Mouse (Mus musculus): ENCODE results near the gene Kcnv2. TPM values are rescaled to one million over a fixed set of nuclear protein-coding genes. Genes with fewer than 3 reads are reported as not detected.

Gene Kcnv2
- polyA plus RNA-seq (2014; fragmentation: Nextera tagmentation; extraction: Ambion mirVana) = 0.09 and 0.12 TPM in 2 replicates

DNA sequence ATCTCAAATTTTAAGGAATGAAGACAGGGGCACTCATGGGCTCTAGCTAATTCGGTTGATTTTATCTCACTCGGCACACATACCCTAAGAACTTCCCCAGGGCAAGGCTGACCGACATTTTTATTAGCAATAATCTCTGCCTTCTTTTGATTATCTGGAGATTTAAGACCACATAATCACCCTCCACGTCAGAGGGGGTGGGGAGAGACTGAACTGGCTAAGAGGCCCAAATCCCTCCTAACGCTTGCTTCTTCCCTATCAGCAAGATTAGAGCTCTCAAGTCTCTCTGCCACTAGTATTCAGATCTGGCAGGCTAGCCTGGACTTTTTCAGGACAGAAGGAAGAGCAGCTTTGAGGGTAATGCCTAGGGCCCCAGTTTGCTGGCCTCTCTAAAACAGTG is at the start of gene Kcnv2:
TSS of gene Kcnv2 (plus strand) at position 308 of the 400 bp plus-strand sequence.
- 47% methylated on average over 5 of the region's 5 CpGs for WGBS
- H3K9ac ChIP-seq (replicated peaks; ENCODE audit: low read depth, low read length) = no peak within 1 kb of the TSS
- no peak within 1 kb of the TSS for H3K4me3 ChIP-seq (ENCODE audit: low read depth, low read length)
- H3K4me2 ChIP-seq (ENCODE audit: low read depth, low read length) = no peak within 1 kb of the TSS
- H3K9me3 ChIP-seq (ENCODE audit: control insufficient read depth, low read length) = no peaks in the 10 kb centered on the region
- no peaks in the 10 kb centered on the region for H3K27me3 ChIP-seq (ENCODE audit: control insufficient read depth, insufficient read depth, low read length)
- no peak for ATAC-seq (ENCODE audit: low read depth)
- no peak within 1 kb of the TSS for H3K27ac ChIP-seq (ENCODE audit: low read depth, low read length)
- no peaks in the 10 kb centered on the region for H3K36me3 ChIP-seq (ENCODE audit: control insufficient read depth, insufficient read depth, low read length)
- no peaks in the 10 kb centered on the region for H3K4me1 ChIP-seq (ENCODE audit: control insufficient read depth, insufficient read depth, low read length)

GRCm38 (mm10) chr19:27273385-27273784 is 49.0 kb upstream of the Kcnv2 start:
- Histone ChIP-seq H3K36me3 (ENCODE audit: control insufficient read depth, insufficient read depth, low read length) (no peaks in the 10 kb centered on the region), H3K27ac (ENCODE audit: low read depth, low read length) (no peak overlapping the region), H3K4me1 (ENCODE audit: control insufficient read depth, insufficient read depth, low read length) (no peaks in the 10 kb centered on the region), H3K4me2 (ENCODE audit: low read depth, low read length) (no peak overlapping the region), H3K27me3 (ENCODE audit: control insufficient read depth, insufficient read depth, low read length) (no peaks in the 10 kb centered on the region), H3K9ac (replicated peaks; ENCODE audit: low read depth, low read length) (no peak overlapping the region), H3K4me3 (ENCODE audit: low read depth, low read length) (no peak overlapping the region), H3K9me3 (ENCODE audit: control insufficient read depth, low read length) (no peaks in the 10 kb centered on the region)
- no peak for ATAC-seq (ENCODE audit: low read depth)
- WGBS = 83% methylated on average over 2 of the region's 2 CpGs

GRCm38 (mm10) chr19:27274382-27274781 is 48.0 kb upstream of the Kcnv2 start:
- 88% methylated on average over 1 of the region's 1 CpGs for WGBS
- Histone ChIP-seq H3K9ac (replicated peaks; ENCODE audit: low read depth, low read length) (no peak overlapping the region), H3K27ac (ENCODE audit: low read depth, low read length) (no peak overlapping the region), H3K4me2 (ENCODE audit: low read depth, low read length) (no peak overlapping the region), H3K27me3 (ENCODE audit: control insufficient read depth, insufficient read depth, low read length) (no peaks in the 10 kb centered on the region), H3K9me3 (ENCODE audit: control insufficient read depth, low read length) (no peaks in the 10 kb centered on the region), H3K36me3 (ENCODE audit: control insufficient read depth, insufficient read depth, low read length) (no peaks in the 10 kb centered on the region), H3K4me1 (ENCODE audit: control insufficient read depth, insufficient read depth, low read length) (no peaks in the 10 kb centered on the region), H3K4me3 (ENCODE audit: low read depth, low read length) (no peak overlapping the region)
- no peak for ATAC-seq (ENCODE audit: low read depth)

DNA sequence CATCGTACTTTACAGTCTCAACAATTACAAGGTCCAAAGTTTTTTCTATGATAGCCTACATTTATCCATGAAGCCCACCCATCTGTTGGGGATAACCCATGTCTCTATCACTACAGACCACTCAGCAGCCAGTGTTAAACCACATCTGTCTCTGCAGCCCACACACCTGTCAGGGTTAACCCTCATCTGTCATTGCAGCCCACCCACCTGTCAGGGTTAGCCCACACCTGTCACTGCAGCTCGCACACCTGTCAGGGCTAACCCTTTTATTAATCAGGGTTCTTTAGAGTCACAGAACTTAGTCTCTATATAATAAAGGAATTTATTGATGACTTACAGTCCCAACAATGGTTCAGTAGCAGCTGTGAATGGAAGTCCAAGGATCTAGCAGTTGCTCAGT is 43.2 kb upstream of the Kcnv2 start:
- H3K4me3 ChIP-seq (ENCODE audit: low read depth, low read length) = no peak overlapping the region
- no peak for ATAC-seq (ENCODE audit: low read depth)
- no peaks in the 10 kb centered on the region for H3K27me3 ChIP-seq (ENCODE audit: control insufficient read depth, insufficient read depth, low read length)
- H3K9ac ChIP-seq (replicated peaks; ENCODE audit: low read depth, low read length) = no peak overlapping the region
- WGBS = 96% methylated on average over 2 of the region's 2 CpGs
- no peaks in the 10 kb centered on the region for H3K4me1 ChIP-seq (ENCODE audit: control insufficient read depth, insufficient read depth, low read length)
- H3K9me3 ChIP-seq (ENCODE audit: control insufficient read depth, low read length) = no peaks in the 10 kb centered on the region
- H3K27ac ChIP-seq (ENCODE audit: low read depth, low read length) = no peak overlapping the region
- H3K36me3 ChIP-seq (ENCODE audit: control insufficient read depth, insufficient read depth, low read length) = no peaks in the 10 kb centered on the region
- no peak overlapping the region for H3K4me2 ChIP-seq (ENCODE audit: low read depth, low read length)

GRCm38 (mm10) chr19:27310039-27310438 is 12.3 kb upstream of the Kcnv2 start:
- Histone ChIP-seq H3K4me2 (ENCODE audit: low read depth, low read length) (no peak overlapping the region), H3K27ac (ENCODE audit: low read depth, low read length) (no peak overlapping the region), H3K4me1 (ENCODE audit: control insufficient read depth, insufficient read depth, low read length) (no peaks in the 10 kb centered on the region), H3K36me3 (ENCODE audit: control insufficient read depth, insufficient read depth, low read length) (no peaks in the 10 kb centered on the region), H3K4me3 (ENCODE audit: low read depth, low read length) (no peak overlapping the region), H3K9me3 (ENCODE audit: control insufficient read depth, low read length) (no peaks in the 10 kb centered on the region), H3K27me3 (ENCODE audit: control insufficient read depth, insufficient read depth, low read length) (no peaks in the 10 kb centered on the region), H3K9ac (replicated peaks; ENCODE audit: low read depth, low read length) (no peak overlapping the region)
- no peak for ATAC-seq (ENCODE audit: low read depth)
- WGBS = 93% methylated on average over 2 of the region's 2 CpGs

GRCm38 (mm10) chr19:27311311-27311710 is 11.1 kb upstream of the Kcnv2 start:
- no peaks in the 10 kb centered on the region for H3K4me1 ChIP-seq (ENCODE audit: control insufficient read depth, insufficient read depth, low read length)
- WGBS = 90% methylated on average over 3 of the region's 3 CpGs
- no peaks in the 10 kb centered on the region for H3K9me3 ChIP-seq (ENCODE audit: control insufficient read depth, low read length)
- no peak for ATAC-seq (ENCODE audit: low read depth)
- H3K36me3 ChIP-seq (ENCODE audit: control insufficient read depth, insufficient read depth, low read length) = no peaks in the 10 kb centered on the region
- no peak overlapping the region for H3K4me2 ChIP-seq (ENCODE audit: low read depth, low read length)
- no peak overlapping the region for H3K9ac ChIP-seq (replicated peaks; ENCODE audit: low read depth, low read length)
- no peak overlapping the region for H3K4me3 ChIP-seq (ENCODE audit: low read depth, low read length)
- H3K27me3 ChIP-seq (ENCODE audit: control insufficient read depth, insufficient read depth, low read length) = no peaks in the 10 kb centered on the region
- no peak overlapping the region for H3K27ac ChIP-seq (ENCODE audit: low read depth, low read length)

DNA sequence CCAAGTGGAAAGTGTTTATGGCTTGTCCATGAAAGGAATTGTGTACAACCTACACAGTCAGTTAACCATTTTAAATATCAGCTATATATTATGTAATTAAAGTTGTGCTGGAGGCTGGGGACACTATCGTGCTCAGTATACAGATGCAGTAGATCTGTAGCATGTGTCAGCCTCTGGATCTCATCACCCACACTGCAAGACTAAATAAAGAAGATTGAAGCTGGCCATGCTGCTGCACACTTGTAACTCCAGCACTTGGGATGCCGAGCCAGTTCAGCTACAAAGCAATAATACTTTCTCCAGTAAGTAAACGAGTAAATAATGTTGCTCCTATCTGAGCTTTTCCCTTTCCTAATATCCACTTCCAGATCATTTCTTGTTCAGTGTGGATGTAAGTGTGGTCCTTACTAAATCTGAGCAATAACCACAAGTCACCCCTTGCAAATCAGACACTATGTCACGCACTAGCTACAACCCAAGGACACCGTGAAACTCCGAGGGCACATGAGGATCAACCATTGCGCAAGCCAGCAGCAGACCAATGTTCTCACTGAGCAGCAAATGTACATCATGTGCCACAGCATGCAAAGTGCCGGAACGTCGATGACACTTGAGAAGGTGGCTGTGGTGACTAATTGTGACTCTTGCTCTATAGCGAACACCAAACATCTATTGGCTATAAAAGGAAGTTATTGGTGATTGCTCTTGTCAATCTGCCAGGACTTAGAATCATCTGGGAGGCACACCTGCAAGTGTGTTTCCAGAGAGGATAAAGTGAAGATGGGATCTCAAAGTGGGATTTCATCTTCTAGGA is 9.9 kb upstream of the Kcnv2 start:
- no peaks in the 10 kb centered on the region for H3K9me3 ChIP-seq (ENCODE audit: control insufficient read depth, low read length)
- no peak overlapping the region for H3K4me2 ChIP-seq (ENCODE audit: low read depth, low read length)
- WGBS = 90% methylated on average over 11 of the region's 11 CpGs
- no peak overlapping the region for H3K9ac ChIP-seq (replicated peaks; ENCODE audit: low read depth, low read length)
- H3K36me3 ChIP-seq (ENCODE audit: control insufficient read depth, insufficient read depth, low read length) = no peaks in the 10 kb centered on the region
- no peak overlapping the region for H3K27ac ChIP-seq (ENCODE audit: low read depth, low read length)
- no peak overlapping the region for H3K4me3 ChIP-seq (ENCODE audit: low read depth, low read length)
- no peaks in the 10 kb centered on the region for H3K27me3 ChIP-seq (ENCODE audit: control insufficient read depth, insufficient read depth, low read length)
- no peaks in the 10 kb centered on the region for H3K4me1 ChIP-seq (ENCODE audit: control insufficient read depth, insufficient read depth, low read length)
- no peak for ATAC-seq (ENCODE audit: low read depth)

GRCm38 (mm10) chr19:27313080-27313413 is 9.3 kb upstream of the Kcnv2 start:
- Histone ChIP-seq H3K27ac (ENCODE audit: low read depth, low read length) (no peak overlapping the region), H3K4me1 (ENCODE audit: control insufficient read depth, insufficient read depth, low read length) (no peaks in the 10 kb centered on the region), H3K9ac (replicated peaks; ENCODE audit: low read depth, low read length) (no peak overlapping the region), H3K4me3 (ENCODE audit: low read depth, low read length) (no peak overlapping the region), H3K27me3 (ENCODE audit: control insufficient read depth, insufficient read depth, low read length) (no peaks in the 10 kb centered on the region), H3K36me3 (ENCODE audit: control insufficient read depth, insufficient read depth, low read length) (no peaks in the 10 kb centered on the region), H3K4me2 (ENCODE audit: low read depth, low read length) (no peak overlapping the region), H3K9me3 (ENCODE audit: control insufficient read depth, low read length) (no peaks in the 10 kb centered on the region)
- ATAC-seq (ENCODE audit: low read depth) = no peak
- WGBS = 69% methylated on average over 3 of the region's 3 CpGs

GRCm38 (mm10) chr19:27316313-27317258 is 5.8 kb upstream of the Kcnv2 start:
- no peaks in the 10 kb centered on the region for H3K27me3 ChIP-seq (ENCODE audit: control insufficient read depth, insufficient read depth, low read length)
- H3K4me3 ChIP-seq (ENCODE audit: low read depth, low read length) = no peak overlapping the region
- H3K4me1 ChIP-seq (ENCODE audit: control insufficient read depth, insufficient read depth, low read length) = no peaks in the 10 kb centered on the region
- H3K9ac ChIP-seq (replicated peaks; ENCODE audit: low read depth, low read length) = no peak overlapping the region
- no peaks in the 10 kb centered on the region for H3K9me3 ChIP-seq (ENCODE audit: control insufficient read depth, low read length)
- ATAC-seq (ENCODE audit: low read depth) = no peak
- H3K27ac ChIP-seq (ENCODE audit: low read depth, low read length) = no peak overlapping the region
- 79% methylated on average over 10 of the region's 10 CpGs for WGBS
- no peaks in the 10 kb centered on the region for H3K36me3 ChIP-seq (ENCODE audit: control insufficient read depth, insufficient read depth, low read length)
- no peak overlapping the region for H3K4me2 ChIP-seq (ENCODE audit: low read depth, low read length)

Data from neural tube, embryonic 14.5 days (tissue).